Mouse (Mus musculus) thymus, postnatal 36 days (tissue): ENCODE measurements around the gene Sp1.

ENCODE experiments used
- DNase-seq, 2 experiments: peaks; one replicate each; pipeline ENCODE4 v3.0.0; 2022; ENCODE audit warnings: mixed read lengths in 2 of 2

Gene Sp1

DNA sequence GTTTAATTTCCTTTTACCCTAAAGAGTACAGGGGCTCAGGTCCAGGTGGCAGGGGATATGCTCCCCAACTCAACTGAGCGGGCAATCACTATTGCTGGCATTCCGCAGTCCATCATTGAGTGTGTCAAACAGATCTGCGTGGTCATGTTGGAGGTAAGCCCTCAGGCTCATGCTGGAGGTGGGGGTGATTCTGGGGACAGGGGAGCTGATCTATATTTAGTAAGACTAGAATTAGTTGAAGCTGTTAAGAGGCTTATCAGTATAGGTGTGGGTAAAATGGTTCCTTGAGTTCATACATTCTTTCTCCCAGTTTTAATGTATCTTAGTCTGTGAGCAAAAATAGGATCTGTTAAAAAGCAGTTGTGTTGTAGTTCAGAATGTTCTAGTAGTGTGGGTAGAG, 77.2 kb downstream of the Sp1 start:
- no peak for DNase-seq

DNA sequence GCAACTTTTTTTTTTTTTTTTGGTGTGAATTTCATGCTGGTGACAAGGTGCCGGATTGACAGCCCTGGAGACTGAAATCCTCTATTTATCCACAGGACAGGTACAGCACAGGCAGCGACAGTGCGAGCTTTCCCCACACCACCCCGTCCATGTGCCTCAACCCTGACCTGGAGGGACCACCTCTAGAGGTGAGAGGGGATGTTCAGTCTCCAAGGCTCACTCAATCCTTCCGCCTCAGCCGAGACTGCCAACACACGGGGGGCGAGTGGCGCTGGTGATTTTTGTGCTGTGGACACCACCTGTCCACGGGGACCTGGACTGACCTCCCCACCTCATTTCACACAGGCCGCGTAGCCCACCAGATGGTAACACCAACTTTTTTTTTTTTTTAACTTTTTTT, 79.9 kb downstream of the Sp1 start:
- no peak for DNase-seq
